Mouse (Mus musculus) limb, embryonic 10.5 days (tissue): ENCODE results near the gene Fam131b. TPM values are rescaled to one million over a fixed set of nuclear protein-coding genes. Genes with fewer than 3 reads are reported as not detected.

Experiments
- DNase-seq: peaks from one replicate; pipeline ENCODE4 v3.0.0-alpha.2; 2017; ENCODE audit warnings: low spot score
- H3K27ac ChIP-seq: fragments of 300-500 bp; sonication (generic); 2 replicates; pipeline ENCODE4 v1.5.1; 2016; ENCODE audit warnings: mild to moderate bottlenecking
- H3K27me3 ChIP-seq: fragments of 300-500 bp; sonication (generic); 2 replicates; pipeline ENCODE4 v1.6.1; 2016; ENCODE audit warnings: low read depth, mild to moderate bottlenecking; ENCODE audit not compliant: poor library complexity, severe bottlenecking
- H3K36me3 ChIP-seq: fragments of 300-500 bp; sonication (generic); 2 replicates; pipeline ENCODE4 v1.6.1; 2016; ENCODE audit warnings: mild to moderate bottlenecking, moderate library complexity
- H3K4me1 ChIP-seq: fragments of 300-500 bp; sonication (generic); 2 replicates; pipeline ENCODE4 v1.6.1; 2016
- H3K4me3 ChIP-seq: fragments of 300-500 bp; sonication (generic); 2 replicates; pipeline ENCODE4 v1.5.1; 2016; ENCODE audit warnings: mild to moderate bottlenecking, moderate library complexity
- H3K9me3 ChIP-seq: fragments of 300-500 bp; sonication (generic); replicated peaks from 2 replicates; pipeline ENCODE4 v1.6.1; 2016; ENCODE audit warnings: mild to moderate bottlenecking
- WGBS: fragments of 180-500 bp; shearing (Covaris S2); methylation state at CpG from one replicate; pipeline ENCODE4 v1.1.7; 2016; 5-methylcytosine and 5-hydroxymethylcytosine counted together
- polyA plus RNA-seq: library from polyadenylated mRNA; unstranded; fragments of >200 nt; fragmentation: Nextera tagmentation; extraction: Ambion mirVana; gene quantifications from 2 replicates; pipeline ENCODE4 v1.2.1, GENCODE M21; 2016

Gene Fam131b
- polyA plus RNA-seq, 1 experiment from 2014 or later, result 0.65 TPM

DNA sequence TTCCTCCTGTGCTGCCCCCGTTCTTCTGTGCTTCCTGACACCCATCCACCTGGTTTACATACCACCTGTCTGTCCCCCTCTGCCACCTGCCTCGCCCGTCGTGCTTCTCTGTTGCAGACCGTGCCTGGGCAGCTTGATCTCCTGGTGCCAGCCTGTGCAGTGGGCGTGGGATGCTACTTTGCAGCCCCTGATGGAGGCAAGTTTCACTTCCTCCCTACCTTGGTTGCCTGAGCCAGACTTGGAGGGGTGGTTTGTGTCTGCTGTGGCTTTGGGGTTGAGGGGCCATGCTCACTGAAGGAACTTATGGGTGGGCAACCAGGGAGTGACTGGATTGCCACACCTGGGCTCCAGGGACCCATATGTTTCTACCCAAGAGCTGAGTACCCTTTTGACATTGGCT lies 31.1 kb downstream of the Fam131b start:
- Histone ChIP-seq H3K4me3 (no peak overlapping the region), H3K27ac (no peak overlapping the region), H3K4me1 (no peaks in the 10 kb centered on the region), H3K36me3 (peaks cover 38% of the 10 kb centered on the region), H3K9me3 (no peaks in the 10 kb centered on the region), H3K27me3 (no peaks in the 10 kb centered on the region)
- 90% methylated on average over 6 of the region's 6 CpGs for WGBS
- DNase-seq, result no peak

DNA sequence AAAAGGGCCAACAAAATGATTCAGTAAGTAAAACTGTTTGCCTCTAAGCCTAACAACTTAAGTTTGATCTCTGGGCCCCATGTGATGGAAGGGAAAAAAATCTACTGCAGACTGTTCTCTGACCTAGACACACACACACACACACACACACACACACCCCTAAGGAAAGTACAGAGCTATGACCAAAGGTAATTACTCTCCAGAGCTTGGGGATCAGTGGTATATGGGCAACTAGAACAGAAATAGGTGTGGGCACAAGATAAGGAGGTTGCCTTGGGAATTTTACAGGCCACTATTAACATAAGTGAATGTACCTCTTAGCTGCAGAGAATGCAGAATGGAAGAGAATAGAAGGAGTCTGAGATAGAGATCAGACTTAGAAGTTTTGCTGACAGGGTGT lies 36.9 kb downstream of the Fam131b start:
- H3K4me1 ChIP-seq, result no peaks in the 10 kb centered on the region
- no peaks in the 10 kb centered on the region for H3K9me3 ChIP-seq
- peaks cover 60% of the 10 kb centered on the region for H3K36me3 ChIP-seq
- H3K27ac ChIP-seq, result no peak overlapping the region
- no peaks in the 10 kb centered on the region for H3K27me3 ChIP-seq
- no peak for DNase-seq
- H3K4me3 ChIP-seq, result no peak overlapping the region

DNA sequence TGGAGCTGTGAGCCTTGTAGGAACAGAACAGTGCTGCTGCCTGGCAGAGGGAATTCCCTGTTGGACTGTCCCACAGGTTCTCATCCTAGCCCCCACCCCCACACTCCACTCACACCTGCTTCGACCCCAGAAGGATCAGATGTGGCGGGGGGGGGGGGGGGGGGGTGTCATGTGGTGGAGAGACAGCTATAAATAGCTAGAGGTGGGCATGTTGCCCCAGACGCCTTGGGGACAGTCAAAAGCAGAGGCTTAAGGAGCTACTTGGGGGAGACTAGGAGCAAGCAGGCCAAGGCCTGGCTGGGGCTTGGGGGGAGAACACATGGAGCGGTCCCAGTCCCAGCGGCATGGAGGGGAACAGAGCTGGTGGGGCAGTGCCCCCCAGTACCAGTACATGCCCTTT lies 38.0 kb downstream of the Fam131b start, which contains the start of gene Clcn1:
Clcn1 (plus strand) TSS at position 238 of the 400 bp plus-strand sequence.
- Histone ChIP-seq H3K36me3 (peaks cover 66% of the 10 kb centered on the region), H3K9me3 (no peaks in the 10 kb centered on the region), H3K4me1 (no peaks in the 10 kb centered on the region), H3K27me3 (no peaks in the 10 kb centered on the region), H3K27ac (no peak within 1 kb of the TSS), H3K4me3 (no peak within 1 kb of the TSS)
- no peak for DNase-seq
- 80% methylated on average over 4 of the region's 5 CpGs for WGBS

DNA sequence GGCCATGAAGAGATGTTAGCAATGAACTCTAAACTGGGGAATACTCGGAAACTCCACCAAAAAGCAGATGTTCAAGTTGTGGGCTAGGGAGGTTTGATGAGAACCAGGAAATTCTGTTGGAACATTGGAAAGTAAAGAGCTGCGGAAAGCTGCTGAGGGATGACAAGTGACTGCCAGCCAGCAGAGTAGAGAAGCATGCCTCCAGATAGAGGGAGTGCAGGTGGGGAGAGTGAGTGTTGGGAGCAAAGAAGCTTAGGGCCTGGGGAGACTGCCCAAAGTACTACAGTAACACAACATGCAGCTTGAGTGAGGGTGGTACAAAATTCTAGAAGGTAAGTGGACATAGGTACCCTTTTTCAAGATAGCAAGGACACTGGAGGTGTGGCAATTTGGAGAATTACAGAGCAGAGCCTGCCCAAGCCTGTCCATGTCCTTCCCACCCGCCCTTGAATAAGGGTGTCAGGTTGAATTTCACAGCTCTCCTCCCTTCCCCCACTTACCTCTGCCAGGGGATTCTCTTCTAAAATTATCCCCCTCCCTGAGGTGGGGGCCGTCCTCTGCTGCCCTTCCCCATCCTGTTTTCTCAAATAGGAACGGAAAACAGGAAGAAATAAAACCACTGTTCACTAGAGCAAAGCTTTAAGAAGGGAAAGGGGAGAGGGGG lies 41.4 kb downstream of the Fam131b start:
- DNase-seq, result no peak
- H3K4me1 ChIP-seq, result no peaks in the 10 kb centered on the region
- H3K4me3 ChIP-seq, result no peak overlapping the region
- no peaks in the 10 kb centered on the region for H3K9me3 ChIP-seq
- no peaks in the 10 kb centered on the region for H3K27me3 ChIP-seq
- WGBS, result 71% methylated on average over 5 of the region's 5 CpGs
- no peak overlapping the region for H3K27ac ChIP-seq
- H3K36me3 ChIP-seq, result peaks cover 87% of the 10 kb centered on the region

DNA sequence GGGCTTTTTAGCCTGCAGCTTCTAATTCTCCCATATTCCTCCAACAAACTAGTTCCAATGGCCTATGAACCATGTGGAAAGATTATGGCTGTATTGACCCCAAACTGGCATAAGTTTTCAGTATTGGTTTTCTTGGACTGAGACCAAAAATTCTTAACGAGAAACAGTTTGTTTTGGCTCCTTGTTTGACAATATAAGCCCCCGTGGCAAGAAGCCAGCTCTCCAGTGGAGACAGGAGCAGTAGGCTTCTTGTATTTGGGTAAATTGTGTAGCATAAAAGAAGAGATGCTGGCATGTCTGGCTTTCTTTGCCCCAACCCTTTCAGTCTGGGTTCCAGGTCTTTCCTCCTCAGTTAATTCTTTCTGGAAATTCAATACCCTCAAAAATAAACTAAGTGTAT lies 48.3 kb downstream of the Fam131b start:
- Histone ChIP-seq H3K4me3 (no peak overlapping the region), H3K9me3 (no peaks in the 10 kb centered on the region), H3K36me3 (peaks cover 100% of the 10 kb centered on the region), H3K27me3 (no peaks in the 10 kb centered on the region), H3K27ac (no peak overlapping the region), H3K4me1 (no peaks in the 10 kb centered on the region)
- no peak for DNase-seq
- 90% methylated on average over 2 of the region's 2 CpGs for WGBS

DNA sequence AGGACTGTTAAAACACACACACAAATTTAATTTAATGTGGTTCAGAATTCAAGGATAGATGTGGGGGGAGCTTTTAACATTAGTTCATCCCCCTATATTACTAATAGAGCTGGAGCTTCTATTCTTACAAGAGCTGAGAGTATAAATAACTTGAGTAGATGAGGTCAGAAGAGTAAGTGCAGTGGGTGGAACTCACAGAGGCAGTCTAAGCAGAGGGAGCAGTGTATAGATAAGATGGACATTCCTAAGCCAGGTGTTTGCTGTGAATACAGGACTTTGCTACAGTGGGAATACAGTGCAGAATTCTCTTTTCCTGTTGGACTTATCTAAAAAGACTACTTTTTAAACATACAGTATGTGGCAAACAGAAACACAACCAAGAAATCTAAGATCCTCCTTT lies 53.6 kb downstream of the Fam131b start:
- H3K27ac ChIP-seq, result no peak overlapping the region
- H3K36me3 ChIP-seq, result peaks cover 89% of the 10 kb centered on the region
- DNase-seq, result no peak
- peaks cover 5% of the 10 kb centered on the region for H3K4me1 ChIP-seq
- no peaks in the 10 kb centered on the region for H3K9me3 ChIP-seq
- no peak overlapping the region for H3K4me3 ChIP-seq
- no peaks in the 10 kb centered on the region for H3K27me3 ChIP-seq

DNA sequence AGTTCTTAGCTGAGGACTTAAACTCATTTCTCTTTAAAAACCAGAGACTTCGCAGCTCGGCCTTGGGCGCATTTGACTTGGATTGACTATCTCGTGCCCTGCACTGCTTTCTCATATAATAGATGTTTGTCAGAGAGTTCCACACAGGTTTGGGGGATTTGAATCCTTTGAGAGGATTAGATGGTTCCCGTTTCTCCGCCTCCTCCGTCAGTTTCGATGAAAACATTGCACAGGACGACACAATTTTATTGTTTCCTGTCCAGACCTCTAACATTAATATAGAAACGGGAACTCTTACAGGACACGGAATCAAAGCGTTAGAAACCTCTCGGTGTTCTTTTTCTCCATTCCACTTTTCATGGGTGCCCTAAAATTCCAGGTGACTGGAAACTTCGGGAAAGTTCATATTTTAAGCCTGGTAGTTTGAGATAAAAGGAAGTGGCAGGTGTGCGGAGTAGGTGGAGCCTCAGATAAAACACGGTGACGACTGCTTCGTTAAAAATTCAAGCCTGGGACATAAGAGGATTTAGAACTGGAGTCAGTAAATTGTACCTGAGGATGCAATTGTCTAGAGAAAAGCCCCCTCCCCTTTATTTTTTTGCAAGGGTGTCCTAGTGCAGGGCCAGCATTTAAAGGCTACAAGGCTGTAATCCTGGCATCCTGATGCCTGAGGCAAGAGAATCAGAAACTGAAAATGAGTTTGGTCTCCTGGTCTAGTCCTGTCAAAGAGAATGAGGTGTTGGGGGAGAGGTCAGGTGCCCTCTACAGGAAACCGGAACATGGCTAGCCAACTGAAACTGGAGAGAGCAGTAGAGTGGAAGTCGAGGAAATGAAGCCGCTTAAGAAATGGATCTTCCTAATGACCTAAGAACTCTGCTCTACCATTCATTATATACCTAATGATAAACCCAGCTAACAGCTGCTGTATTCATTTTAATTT lies 58.8 kb downstream of the Fam131b start:
- under 1% methylated on average over 21 of the region's 21 CpGs for WGBS
- Histone ChIP-seq H3K4me3 (peak overlapping the region; percentile 75), H3K27me3 (peaks cover 18% of the 10 kb centered on the region; the same call in 1 of the 2 replicates), H3K27ac (peak overlapping the region; percentile 97), H3K4me1 (peaks cover 13% of the 10 kb centered on the region), H3K36me3 (peaks cover 38% of the 10 kb centered on the region), H3K9me3 (no peaks in the 10 kb centered on the region)
- peak; percentile 56 for DNase-seq

Other genes with a start within 250 kb of the Fam131b start
- gene Tas2r139, start 183.7 kb downstream of the Fam131b start, polyA plus RNA-seq, result not detected in 2 replicates
- gene Tas2r144, start 109.3 kb downstream of the Fam131b start, polyA plus RNA-seq, result not detected in 2 replicates
- gene Gstk1, start 78.7 kb downstream of the Fam131b start, polyA plus RNA-seq, result 12.3 and 19.5 TPM in 2 replicates
- gene Tmem139, start 62.7 kb downstream of the Fam131b start, polyA plus RNA-seq, result 0.25 and 1.2 TPM in 2 replicates
- 77.0 and 91.8 TPM in 2 replicates for gene Casp2, start 59.7 kb downstream of the Fam131b start, polyA plus RNA-seq
- gene Clcn1, start 38.0 kb downstream of the Fam131b start, polyA plus RNA-seq, result 0.59 and 0.64 TPM in 2 replicates
- 115 and 126 TPM in 2 replicates for gene Zyx, start 25.0 kb upstream of the Fam131b start, polyA plus RNA-seq
- 7.2 and 7.7 TPM in 2 replicates for gene Epha1, start 48.6 kb upstream of the Fam131b start, polyA plus RNA-seq
- not detected in 2 replicates for gene Tas2r143, start 75.6 kb upstream of the Fam131b start, polyA plus RNA-seq
- not detected in 2 replicates for gene Tas2r135, start 80.8 kb upstream of the Fam131b start, polyA plus RNA-seq
- gene Tas2r126, start 109.9 kb upstream of the Fam131b start, polyA plus RNA-seq, result not detected in 2 replicates
- not detected in 2 replicates for gene Olfr458, start 140.6 kb upstream of the Fam131b start, polyA plus RNA-seq
- gene Olfr457, start 151.7 kb upstream of the Fam131b start, polyA plus RNA-seq, result 0.04 TPM in 1 of 2 replicates, not detected in the other
- gene Olfr456, start 162.6 kb upstream of the Fam131b start, polyA plus RNA-seq, result 0.18 TPM in 1 of 2 replicates, not detected in the other
- gene Olfr455, start 222.9 kb upstream of the Fam131b start, polyA plus RNA-seq, result not detected in 2 replicates